Mouse (Mus musculus): ENCODE measurements around the gene Aldh1l1.

Gene Aldh1l1

GRCm38 (mm10) chr6:90507443-90507842 is 21.2 kb downstream of the Aldh1l1 start:
- no peak for DNase-seq (ENCODE audit: low spot score)

DNA sequence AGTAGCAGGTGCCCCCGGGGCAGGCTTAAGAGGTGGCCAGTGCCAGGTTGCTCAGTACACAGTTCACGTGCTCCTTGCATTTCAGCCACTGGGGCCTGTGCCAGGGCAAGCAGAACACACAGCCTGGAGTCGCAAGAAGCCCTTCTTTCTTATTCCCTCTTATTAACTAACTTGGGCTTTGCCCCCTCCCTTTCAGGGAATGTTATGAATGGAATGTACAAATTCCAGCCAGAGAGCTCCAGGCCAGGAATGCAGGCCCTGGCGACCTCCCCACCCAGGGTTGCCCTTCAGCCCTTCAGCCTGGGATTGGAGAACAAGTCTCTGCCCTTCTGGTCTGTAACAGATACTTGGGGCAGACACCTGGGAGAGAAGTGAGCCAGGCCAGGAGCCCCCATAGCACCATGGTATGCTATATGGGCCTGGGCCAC is 22.0 kb downstream of the Aldh1l1 start:
- DNase-seq (ENCODE audit: low spot score), result peak; percentile 78

GRCm38 (mm10) chr6:90509085-90509484 is 22.9 kb downstream of the Aldh1l1 start:
- no peak for DNase-seq (ENCODE audit: low spot score)

DNA sequence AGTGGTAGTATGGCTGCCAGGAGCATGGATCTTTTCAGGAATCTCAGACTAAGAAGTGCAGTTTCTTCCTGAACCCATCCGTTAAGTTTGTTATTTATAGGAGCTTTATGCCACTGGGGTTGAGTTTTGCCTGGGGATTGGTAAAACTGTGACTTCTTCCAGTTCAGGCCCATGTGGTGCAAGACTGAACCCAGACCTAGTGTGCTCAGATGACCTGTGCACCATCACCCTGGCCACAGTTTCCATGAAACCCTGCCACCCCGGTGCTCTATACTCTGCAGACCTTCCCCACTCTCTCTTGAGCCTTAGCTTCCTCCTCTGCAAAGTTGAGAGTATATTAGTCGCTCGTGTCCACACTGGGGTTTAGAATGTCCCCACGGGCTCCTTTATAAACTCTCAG is 26.2 kb downstream of the Aldh1l1 start:
- DNase-seq (ENCODE audit: low spot score), result no peak

GRCm38 (mm10) chr6:90513074-90513856 is 27.0 kb downstream of the Aldh1l1 start:
- DNase-seq (ENCODE audit: low spot score), result no peak

GRCm38 (mm10) chr6:90514369-90514768 is 28.1 kb downstream of the Aldh1l1 start:
- no peak for DNase-seq (ENCODE audit: low spot score)

GRCm38 (mm10) chr6:90514883-90515405 is 28.7 kb downstream of the Aldh1l1 start:
- peak; percentile 70 for DNase-seq (ENCODE audit: low spot score)

- no peak for DNase-seq (ENCODE audit: low spot score)
Observed at GRCm38 (mm10) chr6:90518892-90519291, 32.7 kb downstream of the Aldh1l1 start.

DNA sequence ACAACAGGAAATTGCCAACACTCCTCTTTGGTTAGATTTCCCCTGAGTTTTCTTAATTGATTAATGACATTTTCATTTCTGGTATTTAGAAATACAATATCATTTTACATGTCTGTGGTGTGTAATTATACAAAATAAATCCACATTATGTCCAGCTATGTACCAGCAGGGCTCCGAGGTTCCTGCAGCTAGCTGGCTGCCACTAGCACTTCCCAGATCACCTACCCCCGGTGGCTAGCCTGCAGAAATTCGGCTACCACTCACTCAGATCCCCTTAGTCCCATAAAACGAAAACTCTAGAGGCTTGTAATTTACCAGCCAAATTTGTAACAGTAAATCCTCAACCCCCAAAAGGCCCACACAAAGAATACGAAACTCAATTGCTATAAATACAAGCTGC is 33.1 kb downstream of the Aldh1l1 start:
- DNase-seq (ENCODE audit: low spot score), result no peak

- no peak for DNase-seq (ENCODE audit: low spot score)
Observed at GRCm38 (mm10) chr6:90526406-90526805, 40.2 kb downstream of the Aldh1l1 start.

DNA sequence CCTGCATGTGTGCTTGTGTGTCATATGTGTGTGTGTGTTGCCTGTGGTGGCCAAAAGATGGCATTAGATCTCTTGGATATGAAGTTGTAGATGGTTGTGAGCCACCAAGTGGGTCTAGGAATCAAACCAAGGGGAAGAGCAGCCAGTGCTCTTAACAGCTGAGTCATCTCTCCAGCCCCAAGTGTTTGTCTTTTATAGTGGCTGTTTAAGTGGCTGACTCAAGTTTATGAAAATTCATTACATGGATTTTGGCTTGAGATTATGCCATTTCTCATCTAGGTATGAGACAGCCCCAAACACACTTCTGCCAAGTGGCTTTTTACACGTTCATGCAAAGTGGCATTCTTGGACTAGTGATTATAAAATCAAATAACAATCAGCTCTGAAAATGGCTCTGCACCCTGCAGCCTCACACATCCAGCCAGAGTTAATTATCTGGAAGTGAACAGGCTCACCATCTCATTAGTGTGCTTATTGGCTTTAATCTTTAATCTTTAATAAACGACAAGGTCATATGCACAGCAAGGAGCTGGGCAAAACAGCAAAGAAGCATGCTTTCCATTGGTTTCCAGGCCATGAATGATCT is 43.3 kb downstream of the Aldh1l1 start:
- no peak for DNase-seq (ENCODE audit: low spot score)

DNA sequence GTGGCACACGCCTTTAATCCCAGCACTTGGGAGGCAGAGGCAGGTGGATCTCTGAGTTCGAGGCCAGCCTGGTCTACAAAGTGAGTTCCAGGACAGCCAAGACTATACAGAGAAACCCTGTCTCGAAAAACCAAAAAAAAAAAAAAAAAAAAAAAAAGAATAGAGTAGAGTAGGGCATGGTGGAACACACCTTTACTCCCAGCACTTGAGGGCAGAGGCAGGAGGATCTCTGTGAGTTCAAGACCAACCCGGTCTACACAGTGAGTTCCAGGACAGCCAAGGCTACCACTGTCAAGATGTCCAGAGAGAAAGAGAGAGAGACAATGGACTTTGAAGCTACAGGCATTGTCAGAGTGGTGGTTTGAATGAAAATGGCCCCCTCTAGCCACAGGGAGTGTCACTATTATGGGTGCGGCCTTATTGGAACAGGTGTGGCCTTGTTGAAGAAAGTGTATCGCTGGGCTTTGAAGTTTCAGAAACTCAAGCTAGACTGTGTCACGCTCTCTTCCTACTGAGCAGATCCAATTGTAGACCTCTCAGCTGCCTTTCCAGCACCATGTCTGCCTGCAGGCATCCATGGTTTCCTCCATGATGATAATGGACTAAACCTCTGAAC is 46.5 kb downstream of the Aldh1l1 start:
- DNase-seq (ENCODE audit: low spot score), result no peak

DNA sequence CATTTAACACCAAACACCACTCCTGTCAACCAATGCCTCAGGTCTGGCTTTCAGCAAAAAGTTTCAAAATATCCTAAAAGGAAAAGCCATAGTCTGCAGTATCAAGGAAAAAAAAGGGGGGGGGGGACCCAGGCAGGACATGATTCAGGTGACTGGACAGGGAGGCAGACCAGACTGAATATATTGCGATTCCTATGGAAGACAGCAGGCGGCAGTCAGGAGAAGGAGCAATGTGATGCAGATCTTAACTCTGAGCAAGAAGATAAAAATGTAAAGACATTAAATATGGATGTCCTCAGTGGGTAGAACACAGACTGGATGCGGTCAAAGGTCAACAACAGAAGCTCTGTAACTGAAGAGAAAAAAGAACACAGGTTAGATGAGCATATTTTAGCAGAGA is 47.3 kb downstream of the Aldh1l1 start:
- no peak for DNase-seq (ENCODE audit: low spot score)

DNA sequence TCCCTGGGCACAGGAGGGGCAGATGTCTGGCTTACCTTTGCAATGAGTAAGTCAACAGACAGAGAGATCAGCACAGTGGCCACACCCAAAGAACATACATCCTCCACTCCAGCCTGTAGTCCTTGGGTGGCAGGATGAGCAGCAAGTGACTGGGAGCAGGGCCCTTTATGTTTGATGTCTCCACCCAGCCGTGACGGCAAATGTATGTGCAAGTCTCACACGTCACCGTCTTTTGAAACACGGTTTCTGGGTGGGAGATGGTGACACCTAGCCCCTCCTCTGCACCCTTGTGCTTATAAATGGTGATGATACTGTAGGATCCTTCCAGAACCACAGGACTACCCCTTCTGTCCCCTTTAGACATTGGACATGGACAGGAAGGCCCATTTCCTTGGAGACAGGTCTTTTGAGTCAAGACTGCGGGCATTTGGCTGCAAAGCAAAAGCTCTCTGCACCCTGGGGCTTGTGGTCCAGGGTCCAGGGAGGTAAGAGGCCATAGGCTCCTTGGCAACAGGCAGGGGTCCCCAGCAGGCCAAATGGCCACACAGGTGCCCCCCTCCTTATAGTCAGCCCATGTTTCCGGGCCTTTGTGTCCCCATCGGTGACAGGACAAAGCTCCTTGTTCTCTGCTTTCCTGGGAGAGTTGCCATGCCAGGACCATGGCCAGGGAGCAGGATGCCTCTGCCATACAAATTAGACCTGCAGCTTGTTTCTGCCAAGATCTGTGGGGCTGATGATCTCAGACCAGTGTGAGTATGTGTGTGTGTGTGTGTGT is 48.7 kb downstream of the Aldh1l1 start:
- no peak for DNase-seq (ENCODE audit: low spot score)

- DNase-seq (ENCODE audit: low spot score), result no peak
Observed at GRCm38 (mm10) chr6:90536824-90537223, 50.6 kb downstream of the Aldh1l1 start.

- peak; percentile 54 for DNase-seq (ENCODE audit: low spot score)
Observed at GRCm38 (mm10) chr6:90537941-90538340, 51.7 kb downstream of the Aldh1l1 start.

GRCm38 (mm10) chr6:90539271-90539670 is 53.0 kb downstream of the Aldh1l1 start:
- DNase-seq (ENCODE audit: low spot score), result no peak

DNA sequence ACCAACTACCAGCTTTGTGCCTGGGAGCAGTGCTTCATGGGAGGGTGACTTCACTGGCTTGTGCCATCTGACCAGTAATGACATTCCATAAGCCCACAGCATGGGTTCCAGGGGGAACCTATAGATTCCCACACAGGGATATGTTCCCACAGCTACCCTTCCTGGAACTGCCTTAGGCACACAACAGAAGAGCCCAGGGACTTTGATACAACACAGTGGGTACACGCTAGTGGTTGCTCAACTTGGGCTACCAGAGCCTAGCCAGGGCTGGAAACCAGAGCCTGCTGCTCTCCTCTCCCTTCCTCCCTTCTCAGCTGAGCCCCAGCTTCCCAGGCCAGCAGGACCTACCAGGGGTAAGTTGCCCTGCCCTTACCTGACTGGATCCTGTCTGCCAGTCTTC is 54.3 kb downstream of the Aldh1l1 start:
- DNase-seq (ENCODE audit: low spot score), result no peak

DNA sequence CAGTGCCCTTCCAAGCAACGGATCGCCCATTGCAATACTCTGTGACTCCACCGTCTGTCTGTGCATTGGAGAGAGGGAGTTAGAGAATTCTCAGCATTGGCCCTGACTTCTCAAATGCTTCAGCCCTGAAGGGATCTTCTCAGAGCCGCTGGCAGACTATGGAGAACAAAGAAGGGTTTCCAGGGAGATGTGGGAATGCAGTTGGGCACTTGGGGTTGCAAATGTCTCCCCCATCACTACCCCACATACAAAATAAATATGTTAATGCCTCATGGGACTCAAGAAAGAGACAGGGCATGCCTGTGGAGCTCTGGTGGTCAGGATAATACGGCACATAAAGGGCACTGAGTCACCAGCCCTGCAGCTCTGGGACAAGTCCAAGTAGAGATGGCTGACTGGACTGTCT is 55.1 kb downstream of the Aldh1l1 start:
- no peak for DNase-seq (ENCODE audit: low spot score)

GRCm38 (mm10) chr6:90544433-90544832 is 58.2 kb downstream of the Aldh1l1 start:
- DNase-seq (ENCODE audit: low spot score), result no peak

- peak; percentile 48 for DNase-seq (ENCODE audit: low spot score)
Observed at GRCm38 (mm10) chr6:90546274-90546673, 60.0 kb downstream of the Aldh1l1 start.

GRCm38 (mm10) chr6:90547041-90547440 is 60.8 kb downstream of the Aldh1l1 start:
- no peak for DNase-seq (ENCODE audit: low spot score)

Measured in yolk sac, embryonic 10.5 days (tissue).